Mouse (Mus musculus) testis, adult 2 months (tissue): ENCODE data around the gene Mrps33. TPM values are rescaled to one million over a fixed set of nuclear protein-coding genes. Genes with fewer than 3 reads are reported as not detected.

ENCODE experiments used
- H3K27ac ChIP-seq: fragments of 200-500 bp; 2 replicates; pipeline ENCODE4 v1.5.1; 2012; ENCODE audit warnings: low read depth, low read length; ENCODE audit not compliant: control insufficient read depth, insufficient read depth
- H3K27me3 ChIP-seq: fragments of 200-500 bp; 2 replicates; pipeline ENCODE4 v1.6.1; 2012; ENCODE audit warnings: mild to moderate bottlenecking, low read length, moderate library complexity; ENCODE audit not compliant: control insufficient read depth, insufficient read depth
- H3K36me3 ChIP-seq: fragments of 200-500 bp; 2 replicates; pipeline ENCODE4 v1.6.1; 2012; ENCODE audit warnings: mild to moderate bottlenecking, low read length; ENCODE audit not compliant: control insufficient read depth, insufficient read depth
- H3K4me1 ChIP-seq: fragments of 200-500 bp; 2 replicates; pipeline ENCODE4 v1.6.1; 2012; ENCODE audit warnings: low read length; ENCODE audit not compliant: control insufficient read depth, insufficient read depth
- H3K4me3 ChIP-seq: fragments of 200-500 bp; 2 replicates; pipeline ENCODE4 v1.5.1; 2012; ENCODE audit warnings: low read depth, mild to moderate bottlenecking, low read length, moderate library complexity, mixed read lengths; ENCODE audit not compliant: control insufficient read depth
- CTCF ChIP-seq: fragments of 200-500 bp; IDR thresholded peaks from 2 replicates; pipeline ENCODE4 v1.5.1; 2012; ENCODE audit warnings: low read depth, mild to moderate bottlenecking, inconsistent platforms, low read length, moderate library complexity; ENCODE audit not compliant: control insufficient read depth, insufficient read depth, insufficient replicate concordance
- POLR2A ChIP-seq: fragments of 200-500 bp; IDR thresholded peaks from 2 replicates; pipeline ENCODE4 v1.6.1; 2012; ENCODE audit warnings: low read depth, mild to moderate bottlenecking, inconsistent platforms, low read length, moderate library complexity; ENCODE audit not compliant: control insufficient read depth
- polyA plus RNA-seq: library from polyadenylated mRNA; depleted of rRNA; stranded (reverse); fragments of >200 nt; gene quantifications from 2 replicates; pipeline ENCODE4 v1.2.3, GENCODE M21; 2012; rRNA removed

Gene Mrps33
- polyA plus RNA-seq, 1 experiment, result 43.7 TPM

- Histone ChIP-seq H3K27ac (0 out of 2 replicates have a peak overlapping the region, but pooled peaks have one; percentile 13), H3K27me3 (no peaks in the 10 kb centered on the region), H3K4me3 (peak overlapping the region; percentile 29), H3K36me3 (no peaks in the 10 kb centered on the region), H3K4me1 (peaks cover 11% of the 10 kb centered on the region)
- TF ChIP-seq POLR2A (no peak), CTCF (no peak)
Measured at GRCm38 (mm10) chr6:39780857-39781666, 29.7 kb downstream of the Mrps33 start.

- Histone ChIP-seq H3K4me3 (no peak overlapping the region), H3K27ac (no peak overlapping the region), H3K27me3 (no peaks in the 10 kb centered on the region), H3K4me1 (peaks cover 11% of the 10 kb centered on the region), H3K36me3 (no peaks in the 10 kb centered on the region)
- no peak for TF ChIP-seq CTCF
- TF ChIP-seq POLR2A, result no peak
Measured at GRCm38 (mm10) chr6:39778506-39778905, 32.3 kb downstream of the Mrps33 start.

- peaks cover 4% of the 10 kb centered on the region for H3K4me1 ChIP-seq
- no peaks in the 10 kb centered on the region for H3K36me3 ChIP-seq
- no peaks in the 10 kb centered on the region for H3K27me3 ChIP-seq
- TF ChIP-seq POLR2A, result no peak
- no peak for TF ChIP-seq CTCF
- no peak overlapping the region for H3K27ac ChIP-seq
- no peak overlapping the region for H3K4me3 ChIP-seq
Measured at GRCm38 (mm10) chr6:39776275-39776674, 34.5 kb downstream of the Mrps33 start.

- H3K27me3 ChIP-seq, result no peaks in the 10 kb centered on the region
- H3K27ac ChIP-seq, result no peak overlapping the region
- H3K4me3 ChIP-seq, result no peak overlapping the region
- H3K4me1 ChIP-seq, result peaks cover 3% of the 10 kb centered on the region; the same call in 1 of the 2 replicates
- H3K36me3 ChIP-seq, result no peaks in the 10 kb centered on the region
- TF ChIP-seq CTCF, result no peak
- TF ChIP-seq POLR2A, result no peak
Measured at GRCm38 (mm10) chr6:39775029-39775428, 35.8 kb downstream of the Mrps33 start.

- H3K4me3 ChIP-seq, result no peak overlapping the region
- H3K27ac ChIP-seq, result no peak overlapping the region
- H3K36me3 ChIP-seq, result no peaks in the 10 kb centered on the region
- TF ChIP-seq CTCF, result no peak
- TF ChIP-seq POLR2A, result no peak
- H3K4me1 ChIP-seq, result no peaks in the 10 kb centered on the region; the same call in 1 of the 2 replicates
- H3K27me3 ChIP-seq, result no peaks in the 10 kb centered on the region
Measured at GRCm38 (mm10) chr6:39757229-39757628, 53.6 kb downstream of the Mrps33 start.

Other genes with a start within 250 kb of the Mrps33 start
- 4.2 and 5.5 TPM in 2 replicates for gene Adck2, start 237.1 kb downstream of the Mrps33 start, polyA plus RNA-seq
- gene Gm42420, start 225.2 kb downstream of the Mrps33 start, polyA plus RNA-seq, result 0.90 and 1.0 TPM in 2 replicates
- gene Ndufb2, start 218.4 kb downstream of the Mrps33 start, polyA plus RNA-seq, result 127 and 128 TPM in 2 replicates
- gene Braf, start 85.5 kb downstream of the Mrps33 start, polyA plus RNA-seq, result 49.2 and 49.5 TPM in 2 replicates
- 10.8 and 11.8 TPM in 2 replicates for gene Tmem178b, start 62.3 kb upstream of the Mrps33 start, polyA plus RNA-seq